Mouse (Mus musculus) ovary, postnatal 36 days (tissue): Measurements from ENCODE around the gene Baz1a.

Experiments
- DNase-seq: peaks from one replicate; pipeline ENCODE4 v3.0.0; 2022; ENCODE audit warnings: low spot score, mixed read lengths

Baz1a gene

DNA sequence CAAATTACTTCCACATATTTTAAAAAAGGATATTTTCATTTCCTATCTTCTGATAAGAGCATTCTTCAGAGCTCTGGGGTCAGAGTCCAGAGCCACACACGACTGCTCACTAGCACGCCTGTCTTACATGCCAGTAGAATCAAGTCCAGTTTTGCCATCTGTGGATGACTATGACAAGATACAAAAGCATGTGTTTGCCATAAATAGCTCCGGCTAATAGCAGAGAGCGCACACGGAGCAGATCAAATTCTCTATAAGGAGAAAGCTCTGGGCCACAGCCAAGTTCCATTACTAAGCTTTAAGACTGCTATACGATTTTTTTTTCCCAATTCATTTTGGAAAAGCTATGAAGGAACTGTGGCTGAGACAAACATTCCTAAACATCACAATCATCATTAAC lies 154.6 kb downstream of the Baz1a start:
- no peak for DNase-seq

DNA sequence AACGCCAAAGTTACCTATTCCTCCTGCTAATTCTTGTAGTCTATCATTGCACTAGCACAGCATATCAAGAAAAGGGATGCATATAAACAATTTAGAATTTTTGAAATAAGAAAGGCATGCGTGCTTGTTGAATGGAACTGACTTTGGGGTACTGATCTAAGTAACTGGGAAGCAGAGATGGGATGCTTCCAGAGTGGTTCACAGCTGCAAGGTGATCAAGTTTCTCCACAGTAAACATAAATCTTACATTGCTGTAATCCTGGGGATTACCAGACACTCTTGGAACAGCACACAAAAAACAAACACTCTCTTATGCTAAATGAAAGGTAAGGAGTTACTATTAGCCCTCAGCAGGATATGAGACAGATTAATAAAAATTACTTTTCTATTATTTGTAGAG lies 163.6 kb downstream of the Baz1a start:
- DNase-seq, result no peak

DNA sequence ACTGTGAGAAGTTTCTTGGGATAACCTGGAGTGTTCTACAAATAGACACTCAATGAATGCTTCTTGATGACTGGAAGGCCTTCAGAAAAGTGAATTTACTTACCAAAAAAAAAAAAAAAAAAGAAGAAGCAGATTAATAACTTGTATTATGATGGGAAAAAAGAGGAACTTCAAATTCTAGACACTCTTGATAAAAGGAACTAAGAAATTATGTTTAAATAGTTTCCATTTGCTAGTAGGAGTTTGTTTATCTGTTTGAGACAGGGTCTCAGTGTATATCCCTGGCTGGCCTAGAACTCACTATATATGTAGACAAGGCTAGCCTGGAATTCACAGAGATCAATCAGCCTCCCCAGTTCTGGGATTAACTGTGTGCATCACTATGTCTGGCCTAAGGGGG lies 169.7 kb downstream of the Baz1a start:
- DNase-seq, result no peak
